Mouse (Mus musculus): ENCODE data around the gene Zfp524. TPM values are rescaled to one million over a fixed set of nuclear protein-coding genes. Genes with fewer than 3 reads are reported as not detected.

The Zfp524 gene
- total RNA-seq, 2 experiments from 2014 or later = 10.2 to 11.5 TPM

Other genes starting within 250 kb of the Zfp524 start
- gene Fam71e2, start 243.1 kb upstream of the Zfp524 start, total RNA-seq (2021) = not detected
- under 1 TPM; 0.17 to 0.51 TPM for gene Il11, start 231.6 kb upstream of the Zfp524 start, total RNA-seq (2021)
- gene Tmem190, start 231.5 kb upstream of the Zfp524 start, total RNA-seq (2021) = not detected
- 10 to 100 TPM in 1 of 2 experiments, 1 to 10 TPM in 1; 6.5 to 12.1 TPM for gene Tmem238, start 224.8 kb upstream of the Zfp524 start, total RNA-seq (2021)
- 100 to 1,000 TPM; 849 to 923 TPM for gene Rpl28, start 221.5 kb upstream of the Zfp524 start, total RNA-seq (2021)
- 100 to 1,000 TPM; 119 to 128 TPM for gene Ube2s, start 201.8 kb upstream of the Zfp524 start, total RNA-seq (2021)
- gene Shisa7, start 169.7 kb upstream of the Zfp524 start, total RNA-seq (2021) = 1 to 10 TPM; 2.1 to 2.4 TPM
- 10 to 100 TPM in 1 of 2 experiments, 1 to 10 TPM in 1; 9.6 to 18.3 TPM for gene Isoc2b, start 144.2 kb upstream of the Zfp524 start, total RNA-seq (2021)
- gene Isoc2a, start 137.3 kb upstream of the Zfp524 start, total RNA-seq (2021) = 10 to 100 TPM; 32.7 to 38.0 TPM
- gene Gm36210, start 107.9 kb upstream of the Zfp524 start, total RNA-seq (2021) = not detected
- 10 to 100 TPM; 13.9 to 17.2 TPM for gene Zfp628, start 99.2 kb upstream of the Zfp524 start, total RNA-seq (2021)
- gene Nat14, start 92.4 kb upstream of the Zfp524 start, total RNA-seq (2021) = 10 to 100 TPM in 1 of 2 experiments, 1 to 10 TPM in 1; 9.8 to 11.6 TPM
- 1 to 10 TPM; 2.2 to 2.5 TPM for gene Ssc5d, start 88.6 kb upstream of the Zfp524 start, total RNA-seq (2021)
- 1 to 10 TPM in 1 of 2 experiments, under 1 TPM in 1; 0.96 to 2.5 TPM for gene Sbk2, start 50.0 kb upstream of the Zfp524 start, total RNA-seq (2021)
- under 1 TPM; 0.13 to 0.22 TPM for gene Sbk3, start 43.2 kb upstream of the Zfp524 start, total RNA-seq (2021)
- gene Zfp579, start 18.3 kb upstream of the Zfp524 start, total RNA-seq (2021) = 10 to 100 TPM; 15.9 to 25.4 TPM
- gene Fiz1, start 282 bp downstream of the Zfp524 start, total RNA-seq (2021) = 10 to 100 TPM; 21.7 to 22.5 TPM
- not detected for gene Gm44973, start 1.1 kb downstream of the Zfp524 start, total RNA-seq (2021)
- gene Zfp865, start 6.0 kb downstream of the Zfp524 start, total RNA-seq (2021) = 10 to 100 TPM; 24.4 to 24.5 TPM
- gene Ccdc106, start 6.1 kb downstream of the Zfp524 start, total RNA-seq (2021) = 1 to 10 TPM; 1.5 to 2.6 TPM
- not detected for gene 4632433K11Rik, start 19.7 kb downstream of the Zfp524 start, total RNA-seq (2021)
- gene Zfp784, start 24.0 kb downstream of the Zfp524 start, total RNA-seq (2021) = 1 to 10 TPM; 3.4 to 4.1 TPM
- 1 to 10 TPM; 5.1 to 5.7 TPM for gene Zfp580, start 37.1 kb downstream of the Zfp524 start, total RNA-seq (2021)
- gene U2af2, start 47.7 kb downstream of the Zfp524 start, total RNA-seq (2021) = 100 to 1,000 TPM; 145 to 156 TPM
- 100 to 1,000 TPM; 140 to 142 TPM for gene Epn1, start 65.8 kb downstream of the Zfp524 start, total RNA-seq (2021)
- under 1 TPM in 1 of 2 experiments, not detected in 1; 0.22 TPM for gene Rfpl4, start 102.5 kb downstream of the Zfp524 start, total RNA-seq (2021)
- gene Rasl2-9, start 111.5 kb downstream of the Zfp524 start, total RNA-seq (2021) = 1 to 10 TPM; 1.5 to 2.0 TPM
- gene Vmn1r55, start 135.3 kb downstream of the Zfp524 start, total RNA-seq (2021) = not detected
- gene Vmn1r56, start 182.3 kb downstream of the Zfp524 start, total RNA-seq (2021) = not detected
- gene Vmn1r57, start 204.1 kb downstream of the Zfp524 start, total RNA-seq (2021) = not detected

Measured in adrenal gland, adult 18-20 months (tissue).